In genomic region chr6:48835241-48835640, GRCm38 (mm10) we compare ENCODE assay signal across 22 mouse cellular contexts. TPM values are rescaled to one million over a fixed set of nuclear protein-coding genes. Genes with fewer than 3 reads are reported as not detected.
A peak's percentile ranks its signal among the peaks of the same experiment; 100 is the strongest.
DNase-seq lines count a peak whose midpoint lies in the region; ATAC-seq lines count a peak whose summit lies in the region.
"Had no signal": no experiment of that assay in that cellular context is flagged by ENCODE, and none has a peak within 500 bp of the region (broad histone marks: within the 10 kb centered on the region; RNA-seq: fewer than 3 reads in every experiment).

No protein-coding gene starts in this region.

- peaks cover 7% of the 10 kb centered on the region for H3K4me1 ChIP-seq in forebrain, embryonic 10.5 days
- H3K4me1 ChIP-seq in forebrain, embryonic 16.5 days (replicated peaks; ENCODE audit: control insufficient read depth, insufficient read depth, low read length) = peaks cover 16% of the 10 kb centered on the region
- peaks cover 26% of the 10 kb centered on the region for H3K4me1 ChIP-seq in kidney, embryonic 15.5 days

- H3K4me2 ChIP-seq in forebrain, embryonic 16.5 days (ENCODE audit: low read length) = no peak overlapping the region
- no peak overlapping the region for H3K4me2 ChIP-seq in kidney, embryonic 15.5 days

- H3K9ac ChIP-seq in forebrain, embryonic 16.5 days (replicated peaks; ENCODE audit: low read depth, low read length) = no peak overlapping the region
- no peak overlapping the region for H3K9ac ChIP-seq in kidney, embryonic 15.5 days

- 90% methylated on average over 5 of the region's 5 CpGs for WGBS in forebrain, embryonic 10.5 days
- WGBS in forebrain, embryonic 16.5 days = 90% methylated on average over 5 of the region's 5 CpGs
- WGBS in kidney, embryonic 15.5 days = 83% methylated on average over 5 of the region's 5 CpGs

- no peaks in the 10 kb centered on the region for H3K9me3 ChIP-seq in forebrain, embryonic 10.5 days
- H3K9me3 ChIP-seq in forebrain, embryonic 16.5 days (ENCODE audit: control insufficient read depth, low read length) = no peaks in the 10 kb centered on the region
- no peaks in the 10 kb centered on the region for H3K9me3 ChIP-seq in kidney, embryonic 15.5 days (replicated peaks)
- H3K9me3 ChIP-seq: G1E had no signal

- H3K27me3 ChIP-seq in forebrain, embryonic 10.5 days (ENCODE audit: poor library complexity, severe bottlenecking) = no peaks in the 10 kb centered on the region
- no peaks in the 10 kb centered on the region for H3K27me3 ChIP-seq in forebrain, embryonic 16.5 days (replicated peaks; ENCODE audit: control insufficient read depth, insufficient read depth, low read length)
- H3K27me3 ChIP-seq in kidney, embryonic 15.5 days = no peaks in the 10 kb centered on the region
- H3K27me3 ChIP-seq: CH12.LX, Patski had no signal

- H3K4me3 ChIP-seq in forebrain, embryonic 10.5 days = no peak overlapping the region
- no peak overlapping the region for H3K4me3 ChIP-seq in forebrain, embryonic 16.5 days (replicated peaks; ENCODE audit: low read length)
- no peak overlapping the region for H3K4me3 ChIP-seq in kidney, embryonic 15.5 days (replicated peaks)

- peaks cover 8% of the 10 kb centered on the region; the same call in 1 of the 2 replicates for H3K36me3 ChIP-seq in forebrain, embryonic 10.5 days (replicated peaks)
- peaks cover 6% of the 10 kb centered on the region; the same call in 1 of the 2 replicates for H3K36me3 ChIP-seq in forebrain, embryonic 16.5 days (ENCODE audit: control insufficient read depth, insufficient read depth)
- peaks cover 68% of the 10 kb centered on the region for H3K36me3 ChIP-seq in kidney, embryonic 15.5 days
- H3K36me3 ChIP-seq: G1E had no signal

- peak; percentile 5 for DNase-seq in forebrain, embryonic 10.5 days (ENCODE audit: extremely low spot score, low spot score)
- DNase-seq in kidney, adult 11 months = peak; percentile 1
- peak; percentile 2 for DNase-seq in kidney, adult 18-20 months
- no peak for DNase-seq in kidney, adult 9 months
- DNase-seq: adrenal gland, adult 2 months; adrenal gland, adult 8-10 months; adrenal gland, postnatal 10 days; adrenal gland, postnatal 14 days; adrenal gland, postnatal 25 days; adrenal gland, postnatal 36 days; B cell, adult 2 months; cerebellum, adult 11 months; cerebellum, adult 11-12 months; cerebellum, adult 18-20 months had no signal

- no peak for ATAC-seq in forebrain, embryonic 16.5 days
- no peak for ATAC-seq in kidney, embryonic 15.5 days (replicated peaks; ENCODE audit: low FRiP score)
- ATAC-seq: activated CD4-positive, CD25-positive, alpha-beta regulatory T cell, adult 4 months; CD4-positive, CD25-positive, alpha-beta regulatory T cell, adult 4 months; Patski had no signal

- H3K27ac ChIP-seq in forebrain, embryonic 10.5 days = no peak overlapping the region
- H3K27ac ChIP-seq in forebrain, embryonic 16.5 days (ENCODE audit: low read length) = no peak overlapping the region
- H3K27ac ChIP-seq in kidney, embryonic 15.5 days = no peak overlapping the region

RNA-seq across cellular contexts. Expression of gene Tmem176a, which starts 5.5 kb away (rescaled TPM):
- 7.4 and 10.3 TPM in 2 replicates for polyA plus RNA-seq in forebrain, embryonic 10.5 days (2016; fragmentation: Nextera tagmentation; extraction: Ambion mirVana)
- 10.2 and 10.5 TPM in 2 replicates for polyA plus RNA-seq in forebrain, embryonic 16.5 days (2015; fragmentation: Nextera tagmentation; extraction: Ambion mirVana)
- 148 and 153 TPM in 2 replicates for polyA plus RNA-seq in kidney, embryonic 15.5 days (2015; fragmentation: Nextera tagmentation; extraction: Ambion mirVana)
- polyA plus RNA-seq: G1E had no signal

RNA-seq across cellular contexts. Expression of gene Tmem176b, which starts 6.1 kb away (rescaled TPM):
- polyA plus RNA-seq in forebrain, embryonic 10.5 days (2016; fragmentation: Nextera tagmentation; extraction: Ambion mirVana) = 19.8 and 25.4 TPM in 2 replicates
- 73.2 and 80.9 TPM in 2 replicates for polyA plus RNA-seq in forebrain, embryonic 16.5 days (2015; fragmentation: Nextera tagmentation; extraction: Ambion mirVana)
- polyA plus RNA-seq in kidney, embryonic 15.5 days (2015; fragmentation: Nextera tagmentation; extraction: Ambion mirVana) = 353 and 363 TPM in 2 replicates
- polyA plus RNA-seq: G1E had no signal

RNA-seq across cellular contexts. Expression of gene Aoc1, which starts 37.5 kb away (rescaled TPM):
- polyA plus RNA-seq in forebrain, embryonic 10.5 days (2016; fragmentation: Nextera tagmentation; extraction: Ambion mirVana) = 0.05 TPM in 1 of 2 replicates, not detected in the other
- not detected in 2 replicates for polyA plus RNA-seq in forebrain, embryonic 16.5 days (2015; fragmentation: Nextera tagmentation; extraction: Ambion mirVana)
- 2.6 and 3.4 TPM in 2 replicates for polyA plus RNA-seq in kidney, embryonic 15.5 days (2015; fragmentation: Nextera tagmentation; extraction: Ambion mirVana)
- polyA plus RNA-seq: activated CD4-positive, CD25-positive, alpha-beta regulatory T cell, adult 4 months; adrenal gland, adult 2 months; C2C12; G1E had no signal

Comparison
In these comparisons a context has a peak if more than half of its experiments do, and no peak if none do; other contexts are left out.
1. RNA of gene Tmem176a, which starts 5.5 kb away (polyA plus RNA-seq): 148 to 153 TPM in kidney, embryonic 15.5 days; 7.4 to 10.3 TPM in forebrain, embryonic 10.5 days and 10.2 to 10.5 TPM in forebrain, embryonic 16.5 days; every median in the first group is over 10 times any median in the second.